Mouse (Mus musculus): ENCODE data around the gene Cdc25b. TPM values are rescaled to one million over a fixed set of nuclear protein-coding genes. Genes with fewer than 3 reads are reported as not detected.

Gene Cdc25b
- polyA plus RNA-seq, 1 experiment from 2014 or later, result 76.4 TPM

GRCm38 (mm10) chr2:131234127-131234650 is 47.4 kb downstream of the Cdc25b start:
- Histone ChIP-seq H3K27ac (ENCODE audit: low read depth, low read length) (peak overlapping the region; percentile 81), H3K9me3 (ENCODE audit: control insufficient read depth, low read length) (no peaks in the 10 kb centered on the region), H3K4me3 (ENCODE audit: low read depth, low read length) (peak overlapping the region; percentile 81), H3K36me3 (ENCODE audit: control insufficient read depth, insufficient read depth, low read length) (peaks cover 3% of the 10 kb centered on the region; the same call in 1 of the 2 replicates), H3K27me3 (replicated peaks; ENCODE audit: control insufficient read depth, insufficient read depth, low read length) (no peaks in the 10 kb centered on the region), H3K4me2 (peak overlapping the region; percentile 96), H3K4me1 (replicated peaks; ENCODE audit: control insufficient read depth, insufficient read depth, low read length) (peaks cover 33% of the 10 kb centered on the region), H3K9ac (ENCODE audit: low read depth, low read length) (peak overlapping the region; percentile 88)
- ATAC-seq (replicated peaks; ENCODE audit: low FRiP score) (peak; percentile 27; the same call in 1 of the 2 replicates), DNase-seq (ENCODE audit: low spot score) (no peak)
- 17% methylated on average over 28 of the region's 28 CpGs for WGBS

- DNase-seq (ENCODE audit: low spot score), result no peak
- ATAC-seq (replicated peaks; ENCODE audit: low FRiP score), result no peak
- no peaks in the 10 kb centered on the region for H3K27me3 ChIP-seq (replicated peaks; ENCODE audit: control insufficient read depth, insufficient read depth, low read length)
- WGBS, result 54% methylated on average over 7 of the region's 7 CpGs
- peak overlapping the region; percentile 81 for H3K27ac ChIP-seq (ENCODE audit: low read depth, low read length)
- H3K9me3 ChIP-seq (ENCODE audit: control insufficient read depth, low read length), result no peaks in the 10 kb centered on the region
- peaks cover 7% of the 10 kb centered on the region; the same call in 1 of the 2 replicates for H3K36me3 ChIP-seq (ENCODE audit: control insufficient read depth, insufficient read depth, low read length)
- peaks cover 39% of the 10 kb centered on the region for H3K4me1 ChIP-seq (replicated peaks; ENCODE audit: control insufficient read depth, insufficient read depth, low read length)
- peak overlapping the region; percentile 88 for H3K9ac ChIP-seq (ENCODE audit: low read depth, low read length)
- peak overlapping the region; percentile 96 for H3K4me2 ChIP-seq
- H3K4me3 ChIP-seq (ENCODE audit: low read depth, low read length), result peak overlapping the region; percentile 81
Measured at GRCm38 (mm10) chr2:131234970-131235635, 48.4 kb downstream of the Cdc25b start.

- no peak for ATAC-seq (replicated peaks; ENCODE audit: low FRiP score)
- Histone ChIP-seq H3K27me3 (replicated peaks; ENCODE audit: control insufficient read depth, insufficient read depth, low read length) (no peaks in the 10 kb centered on the region), H3K9ac (ENCODE audit: low read depth, low read length) (no peak overlapping the region), H3K4me1 (replicated peaks; ENCODE audit: control insufficient read depth, insufficient read depth, low read length) (peaks cover 22% of the 10 kb centered on the region), H3K27ac (ENCODE audit: low read depth, low read length) (peak overlapping the region; percentile 46), H3K9me3 (ENCODE audit: control insufficient read depth, low read length) (no peaks in the 10 kb centered on the region), H3K36me3 (ENCODE audit: control insufficient read depth, insufficient read depth, low read length) (peaks cover 40% of the 10 kb centered on the region), H3K4me3 (ENCODE audit: low read depth, low read length) (no peak overlapping the region), H3K4me2 (no peak overlapping the region)
- DNase-seq (ENCODE audit: low spot score), result no peak
Measured at GRCm38 (mm10) chr2:131242180-131242579, 55.4 kb downstream of the Cdc25b start.

GRCm38 (mm10) chr2:131242929-131243328 is 56.2 kb downstream of the Cdc25b start:
- Histone ChIP-seq H3K4me3 (ENCODE audit: low read depth, low read length) (no peak overlapping the region), H3K27ac (ENCODE audit: low read depth, low read length) (peak overlapping the region; percentile 46), H3K27me3 (replicated peaks; ENCODE audit: control insufficient read depth, insufficient read depth, low read length) (no peaks in the 10 kb centered on the region), H3K9me3 (ENCODE audit: control insufficient read depth, low read length) (no peaks in the 10 kb centered on the region), H3K36me3 (ENCODE audit: control insufficient read depth, insufficient read depth, low read length) (peaks cover 40% of the 10 kb centered on the region), H3K9ac (ENCODE audit: low read depth, low read length) (no peak overlapping the region), H3K4me1 (replicated peaks; ENCODE audit: control insufficient read depth, insufficient read depth, low read length) (peaks cover 22% of the 10 kb centered on the region), H3K4me2 (no peak overlapping the region)
- no peak for DNase-seq (ENCODE audit: low spot score)
- WGBS, result 48% methylated on average over 7 of the region's 7 CpGs
- ATAC-seq (replicated peaks; ENCODE audit: low FRiP score), result peak; percentile 68

Other genes with a start within 250 kb of the Cdc25b start
- 2.9 and 3.5 TPM in 2 replicates for gene Gfra4, start 143.9 kb upstream of the Cdc25b start, polyA plus RNA-seq (2014; fragmentation: Nextera tagmentation; extraction: Ambion mirVana)
- gene Adam33, start 123.1 kb upstream of the Cdc25b start, polyA plus RNA-seq (2014; fragmentation: Nextera tagmentation; extraction: Ambion mirVana), result 0.31 and 0.95 TPM in 2 replicates
- gene Siglec1, start 100.2 kb upstream of the Cdc25b start, polyA plus RNA-seq (2014; fragmentation: Nextera tagmentation; extraction: Ambion mirVana), result 0.73 and 0.78 TPM in 2 replicates
- gene Hspa12b, start 59.7 kb upstream of the Cdc25b start, polyA plus RNA-seq (2014; fragmentation: Nextera tagmentation; extraction: Ambion mirVana), result 5.5 TPM in 2 replicates
- not detected in 2 replicates for gene Gm11037, start 53.5 kb upstream of the Cdc25b start, polyA plus RNA-seq (2014; fragmentation: Nextera tagmentation; extraction: Ambion mirVana)
- 130 TPM in 2 replicates for gene 1700037H04Rik, start 26.9 kb upstream of the Cdc25b start, polyA plus RNA-seq (2014; fragmentation: Nextera tagmentation; extraction: Ambion mirVana)
- gene Cenpb, start 6.9 kb upstream of the Cdc25b start, polyA plus RNA-seq (2014; fragmentation: Nextera tagmentation; extraction: Ambion mirVana), result 3.8 and 4.9 TPM in 2 replicates
- gene Spef1, start 333 bp downstream of the Cdc25b start, polyA plus RNA-seq (2014; fragmentation: Nextera tagmentation; extraction: Ambion mirVana), result 1.3 and 1.5 TPM in 2 replicates
- gene Ap5s1, start 20.1 kb downstream of the Cdc25b start, polyA plus RNA-seq (2014; fragmentation: Nextera tagmentation; extraction: Ambion mirVana), result 18.1 and 19.2 TPM in 2 replicates
- gene Mavs, start 47.1 kb downstream of the Cdc25b start, polyA plus RNA-seq (2014; fragmentation: Nextera tagmentation; extraction: Ambion mirVana), result 29.7 and 30.0 TPM in 2 replicates
- gene Pank2, start 75.5 kb downstream of the Cdc25b start, polyA plus RNA-seq (2014; fragmentation: Nextera tagmentation; extraction: Ambion mirVana), result 37.1 and 41.7 TPM in 2 replicates
- 1.2 and 1.7 TPM in 2 replicates for gene Rnf24, start 165.9 kb downstream of the Cdc25b start, polyA plus RNA-seq (2014; fragmentation: Nextera tagmentation; extraction: Ambion mirVana)

Data from liver, embryonic 11.5 days (tissue).